Mouse (Mus musculus): Measurements from ENCODE around the gene Slc30a1. TPM values are rescaled to one million over a fixed set of nuclear protein-coding genes. Genes with fewer than 3 reads are reported as not detected.

Gene Slc30a1
- polyA plus RNA-seq, 1 experiment: 8.4 TPM

DNA sequence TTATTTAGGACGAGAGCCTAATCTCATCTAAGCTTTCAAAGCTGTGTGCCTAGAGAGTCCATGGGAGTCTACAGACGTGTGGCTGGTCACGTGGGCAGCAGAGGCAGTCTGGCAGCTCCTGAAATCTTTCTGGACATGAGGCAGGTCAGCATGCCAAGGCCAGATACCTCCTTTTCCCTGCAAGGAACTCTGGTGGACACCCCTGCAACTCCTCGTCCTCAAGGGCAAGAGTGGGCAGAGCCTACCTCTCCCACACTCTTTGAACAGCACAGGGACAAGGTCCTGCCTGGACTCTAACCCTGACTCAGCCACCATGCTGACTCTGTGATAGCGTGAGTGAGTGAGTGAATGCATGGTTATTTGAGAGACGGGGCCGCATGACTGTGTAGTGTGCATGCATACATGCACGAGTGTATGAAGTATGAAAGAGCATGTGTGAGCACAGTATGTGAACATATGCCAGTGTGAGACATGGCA lies 42.0 kb upstream of the Slc30a1 start:
- Histone ChIP-seq H3K4me3 (ENCODE audit: control insufficient read depth, insufficient read depth, low read length) (no peak overlapping the region), H3K27me3 (ENCODE audit: control insufficient read depth, insufficient read depth, low read length) (no peaks in the 10 kb centered on the region), H3K4me1 (replicated peaks; ENCODE audit: control insufficient read depth, insufficient read depth, low read length) (no peaks in the 10 kb centered on the region), H3K27ac (ENCODE audit: control insufficient read depth, insufficient read depth, low read length) (no peak overlapping the region), H3K36me3 (ENCODE audit: control insufficient read depth, insufficient read depth, low read length) (no peaks in the 10 kb centered on the region)
- TF ChIP-seq POLR2A (IDR thresholded peaks at IDR 0.05; ENCODE audit: control insufficient read depth, extremely low read depth, insufficient read depth, low read length, poor library complexity) (no peak), CTCF (IDR thresholded peaks at IDR 0.05; ENCODE audit: borderline replicate concordance, control insufficient read depth, extremely low read depth, insufficient read depth, low read length, poor library complexity) (no peak)
- no peak for DNase-seq
- 94% methylated on average over 8 of the region's 8 CpGs for WGBS

- Histone ChIP-seq H3K36me3 (ENCODE audit: control insufficient read depth, insufficient read depth, low read length) (no peaks in the 10 kb centered on the region), H3K27ac (ENCODE audit: control insufficient read depth, insufficient read depth, low read length) (no peak overlapping the region), H3K4me3 (ENCODE audit: control insufficient read depth, insufficient read depth, low read length) (no peak overlapping the region), H3K27me3 (ENCODE audit: control insufficient read depth, insufficient read depth, low read length) (no peaks in the 10 kb centered on the region), H3K4me1 (replicated peaks; ENCODE audit: control insufficient read depth, insufficient read depth, low read length) (no peaks in the 10 kb centered on the region)
- TF ChIP-seq POLR2A (IDR thresholded peaks at IDR 0.05; ENCODE audit: control insufficient read depth, extremely low read depth, insufficient read depth, low read length, poor library complexity): no peak
- TF ChIP-seq CTCF (IDR thresholded peaks at IDR 0.05; ENCODE audit: borderline replicate concordance, control insufficient read depth, extremely low read depth, insufficient read depth, low read length, poor library complexity): no peak
- WGBS: 40% methylated on average over 6 of the region's 6 CpGs
- no peak for DNase-seq
Observed at GRCm38 (mm10) chr1:191872076-191872710, 34.4 kb upstream of the Slc30a1 start.

DNA sequence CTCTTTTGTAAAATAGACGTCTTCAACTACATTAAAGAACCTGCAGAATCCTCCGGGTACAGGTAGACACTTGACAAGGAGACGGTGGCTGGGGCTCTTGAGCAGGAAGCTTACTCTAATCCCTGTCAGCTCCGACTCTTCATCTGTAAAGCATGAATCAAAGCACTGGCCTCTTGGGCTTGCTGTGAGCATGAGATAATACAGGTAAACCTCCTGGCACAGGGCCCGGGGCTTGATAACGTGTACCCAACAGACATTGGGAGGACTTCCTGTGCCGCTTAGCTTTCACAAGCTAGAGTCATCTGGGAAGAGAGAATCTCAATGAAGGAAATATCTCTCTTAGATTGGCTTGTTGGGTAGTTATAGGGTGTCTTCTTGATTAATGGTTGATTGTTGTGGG lies 31.6 kb upstream of the Slc30a1 start:
- no peak overlapping the region for H3K27ac ChIP-seq (ENCODE audit: control insufficient read depth, insufficient read depth, low read length)
- no peak overlapping the region for H3K4me3 ChIP-seq (ENCODE audit: control insufficient read depth, insufficient read depth, low read length)
- H3K27me3 ChIP-seq (ENCODE audit: control insufficient read depth, insufficient read depth, low read length): no peaks in the 10 kb centered on the region
- WGBS: 87% methylated on average over 7 of the region's 7 CpGs
- TF ChIP-seq POLR2A (IDR thresholded peaks at IDR 0.05; ENCODE audit: control insufficient read depth, extremely low read depth, insufficient read depth, low read length, poor library complexity) (no peak), CTCF (IDR thresholded peaks at IDR 0.05; ENCODE audit: borderline replicate concordance, control insufficient read depth, extremely low read depth, insufficient read depth, low read length, poor library complexity) (no peak)
- DNase-seq: no peak
- H3K36me3 ChIP-seq (ENCODE audit: control insufficient read depth, insufficient read depth, low read length): no peaks in the 10 kb centered on the region
- no peaks in the 10 kb centered on the region for H3K4me1 ChIP-seq (replicated peaks; ENCODE audit: control insufficient read depth, insufficient read depth, low read length)

DNA sequence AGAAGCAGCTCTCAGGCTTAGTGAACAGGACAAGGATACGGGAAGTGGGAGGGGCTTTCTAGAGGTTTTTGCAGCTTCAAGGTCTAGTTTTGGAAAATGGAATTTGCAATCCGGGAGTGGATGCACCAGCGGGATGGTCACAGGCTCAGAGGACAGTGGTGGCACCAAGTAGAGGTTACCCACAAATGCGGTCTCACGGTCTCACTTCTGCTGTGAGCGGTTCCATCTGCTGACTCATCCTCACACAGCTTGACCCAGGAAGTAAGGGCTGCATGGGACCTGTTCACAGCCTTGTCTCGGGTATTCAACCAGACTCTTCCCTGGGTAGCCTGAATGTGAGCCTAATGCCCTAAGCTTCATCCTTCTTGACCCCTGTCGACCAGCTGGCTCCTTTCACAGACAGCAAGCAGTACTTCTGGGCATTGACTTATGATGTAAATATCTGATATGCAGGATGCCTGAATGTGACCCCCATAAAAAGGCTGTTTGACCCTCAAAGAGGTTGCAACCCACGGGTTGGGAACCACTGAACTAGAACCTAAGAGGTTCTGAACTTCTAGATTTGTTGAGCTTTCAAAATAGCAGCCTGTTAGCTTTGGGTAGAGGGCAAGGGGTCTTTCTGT lies 30.8 kb upstream of the Slc30a1 start:
- no peaks in the 10 kb centered on the region for H3K36me3 ChIP-seq (ENCODE audit: control insufficient read depth, insufficient read depth, low read length)
- no peak for DNase-seq
- 27% methylated on average over 9 of the region's 9 CpGs for WGBS
- H3K4me3 ChIP-seq (ENCODE audit: control insufficient read depth, insufficient read depth, low read length): no peak overlapping the region
- no peak overlapping the region for H3K27ac ChIP-seq (ENCODE audit: control insufficient read depth, insufficient read depth, low read length)
- H3K27me3 ChIP-seq (ENCODE audit: control insufficient read depth, insufficient read depth, low read length): no peaks in the 10 kb centered on the region
- no peaks in the 10 kb centered on the region for H3K4me1 ChIP-seq (replicated peaks; ENCODE audit: control insufficient read depth, insufficient read depth, low read length)
- TF ChIP-seq CTCF (IDR thresholded peaks at IDR 0.05; ENCODE audit: borderline replicate concordance, control insufficient read depth, extremely low read depth, insufficient read depth, low read length, poor library complexity): no peak
- TF ChIP-seq POLR2A (IDR thresholded peaks at IDR 0.05; ENCODE audit: control insufficient read depth, extremely low read depth, insufficient read depth, low read length, poor library complexity): no peak

- Histone ChIP-seq H3K4me3 (ENCODE audit: control insufficient read depth, insufficient read depth, low read length) (no peak overlapping the region), H3K36me3 (ENCODE audit: control insufficient read depth, insufficient read depth, low read length) (no peaks in the 10 kb centered on the region), H3K27me3 (ENCODE audit: control insufficient read depth, insufficient read depth, low read length) (no peaks in the 10 kb centered on the region), H3K27ac (ENCODE audit: control insufficient read depth, insufficient read depth, low read length) (no peak overlapping the region), H3K4me1 (replicated peaks; ENCODE audit: control insufficient read depth, insufficient read depth, low read length) (no peaks in the 10 kb centered on the region)
- TF ChIP-seq CTCF (IDR thresholded peaks at IDR 0.05; ENCODE audit: borderline replicate concordance, control insufficient read depth, extremely low read depth, insufficient read depth, low read length, poor library complexity) (no peak), POLR2A (IDR thresholded peaks at IDR 0.05; ENCODE audit: control insufficient read depth, extremely low read depth, insufficient read depth, low read length, poor library complexity) (no peak)
- WGBS: 88% methylated on average over 10 of the region's 10 CpGs
- no peak for DNase-seq
Observed at GRCm38 (mm10) chr1:191877681-191878080, 28.9 kb upstream of the Slc30a1 start.

GRCm38 (mm10) chr1:191878518-191878921 lies 28.0 kb upstream of the Slc30a1 start:
- Histone ChIP-seq H3K27ac (ENCODE audit: control insufficient read depth, insufficient read depth, low read length) (no peak overlapping the region), H3K4me3 (ENCODE audit: control insufficient read depth, insufficient read depth, low read length) (no peak overlapping the region), H3K36me3 (ENCODE audit: control insufficient read depth, insufficient read depth, low read length) (no peaks in the 10 kb centered on the region), H3K4me1 (replicated peaks; ENCODE audit: control insufficient read depth, insufficient read depth, low read length) (no peaks in the 10 kb centered on the region), H3K27me3 (ENCODE audit: control insufficient read depth, insufficient read depth, low read length) (no peaks in the 10 kb centered on the region)
- 94% methylated on average over 4 of the region's 4 CpGs for WGBS
- TF ChIP-seq POLR2A (IDR thresholded peaks at IDR 0.05; ENCODE audit: control insufficient read depth, extremely low read depth, insufficient read depth, low read length, poor library complexity) (no peak), CTCF (IDR thresholded peaks at IDR 0.05; ENCODE audit: borderline replicate concordance, control insufficient read depth, extremely low read depth, insufficient read depth, low read length, poor library complexity) (no peak)
- no peak for DNase-seq

All from thymus, adult 2 months (tissue).